10 mouse cellular contexts compared by ENCODE assay signal in genomic region chr3:98197711-98198532, GRCm38 (mm10). TPM values are rescaled to one million over a fixed set of nuclear protein-coding genes. Genes with fewer than 3 reads are reported as not detected.
A peak's percentile ranks its signal among the peaks of the same experiment; 100 is the strongest.
DNase-seq lines count a peak whose midpoint lies in the region; ATAC-seq and TF ChIP-seq lines count a peak whose summit lies in the region.
"Had no signal": no experiment of that assay in that cellular context is flagged by ENCODE, and none has a peak within 500 bp of the region (broad histone marks: within the 10 kb centered on the region; RNA-seq: fewer than 3 reads in every experiment).

No protein-coding gene starts in this region.

- no peaks in the 10 kb centered on the region for H3K36me3 ChIP-seq in heart, embryonic 13.5 days
- H3K36me3 ChIP-seq in hindbrain, embryonic 12.5 days = no peaks in the 10 kb centered on the region
- no peaks in the 10 kb centered on the region for H3K36me3 ChIP-seq in midbrain, embryonic 13.5 days
- H3K36me3 ChIP-seq: midbrain, embryonic 12.5 days had no signal

- ATAC-seq in heart, embryonic 13.5 days (ENCODE audit: extremely low read depth, insufficient number of reproducible peaks, low FRiP score, low TSS enrichment) = no peak
- ATAC-seq in hindbrain, embryonic 12.5 days (ENCODE audit: low FRiP score) = 0 out of 2 replicates have a peak, but pooled peaks have one; percentile 32
- ATAC-seq in midbrain, embryonic 13.5 days = peak; percentile 45; the same call in 1 of the 2 replicates

- no peak for TF ChIP-seq POLR2A in brain, embryonic 14.5 days (IDR thresholded peaks at IDR 0.05; ENCODE audit: borderline replicate concordance, extremely low read depth, insufficient read depth, insufficient read length, poor library complexity, severe bottlenecking)

- no peak for DNase-seq in heart, adult 8-10 months (ENCODE audit: low spot score)
- peak; percentile 58 for DNase-seq in brain, embryonic 14.5 days (ENCODE audit: low read depth)
- DNase-seq in gastrocnemius, postnatal 25 days = no peak
- no peak for DNase-seq in heart, postnatal 14 days
- DNase-seq in testis, postnatal 10 days (ENCODE audit: low spot score) = no peak

- no peak overlapping the region for H3K4me3 ChIP-seq in heart, embryonic 13.5 days
- no peak overlapping the region for H3K4me3 ChIP-seq in hindbrain, embryonic 12.5 days
- no peak overlapping the region for H3K4me3 ChIP-seq in midbrain, embryonic 13.5 days (replicated peaks)
- H3K4me3 ChIP-seq: midbrain, embryonic 12.5 days had no signal

- intact Hi-C loops in heart, postnatal 14 days (cut with DNase I) = no loop called here

- H3K9ac ChIP-seq in heart, embryonic 13.5 days = no peak overlapping the region
- H3K9ac ChIP-seq in hindbrain, embryonic 12.5 days = no peak overlapping the region
- H3K9ac ChIP-seq in midbrain, embryonic 13.5 days (replicated peaks) = no peak overlapping the region
- H3K9ac ChIP-seq: midbrain, embryonic 12.5 days had no signal

- no peaks in the 10 kb centered on the region for H3K27me3 ChIP-seq in heart, embryonic 13.5 days (replicated peaks)
- no peaks in the 10 kb centered on the region for H3K27me3 ChIP-seq in hindbrain, embryonic 12.5 days
- H3K27me3 ChIP-seq in midbrain, embryonic 13.5 days = no peaks in the 10 kb centered on the region
- H3K27me3 ChIP-seq: midbrain, embryonic 12.5 days had no signal

- peaks cover 18% of the 10 kb centered on the region for H3K4me1 ChIP-seq in heart, embryonic 13.5 days
- H3K4me1 ChIP-seq in hindbrain, embryonic 12.5 days = peaks cover 6% of the 10 kb centered on the region; the same call in 1 of the 2 replicates
- H3K4me1 ChIP-seq in midbrain, embryonic 13.5 days (replicated peaks) = peaks cover 5% of the 10 kb centered on the region; the same call in 1 of the 2 replicates

- TF ChIP-seq CTCF in brain, embryonic 14.5 days (IDR thresholded peaks at IDR 0.05; ENCODE audit: borderline replicate concordance, extremely low read depth, insufficient read depth, insufficient read length) = no peak

- 0 out of 2 replicates have a peak overlapping the region, but pooled peaks have one; percentile 21 for H3K27ac ChIP-seq in heart, embryonic 13.5 days (replicated peaks)
- peak overlapping the region; percentile 53 for H3K27ac ChIP-seq in hindbrain, embryonic 12.5 days
- H3K27ac ChIP-seq in midbrain, embryonic 13.5 days = no peak overlapping the region
- H3K27ac ChIP-seq: midbrain, embryonic 12.5 days had no signal

- H3K4me2 ChIP-seq in heart, embryonic 13.5 days = no peak overlapping the region
- no peak overlapping the region for H3K4me2 ChIP-seq in hindbrain, embryonic 12.5 days (replicated peaks)
- no peak overlapping the region for H3K4me2 ChIP-seq in midbrain, embryonic 13.5 days (replicated peaks)
- H3K4me2 ChIP-seq: midbrain, embryonic 12.5 days had no signal

- no peaks in the 10 kb centered on the region for H3K9me3 ChIP-seq in heart, embryonic 13.5 days
- no peaks in the 10 kb centered on the region for H3K9me3 ChIP-seq in hindbrain, embryonic 12.5 days (replicated peaks)
- H3K9me3 ChIP-seq in midbrain, embryonic 13.5 days = no peaks in the 10 kb centered on the region
- H3K9me3 ChIP-seq: midbrain, embryonic 12.5 days had no signal

- 33% methylated on average over 9 of the region's 9 CpGs for WGBS in heart, embryonic 13.5 days
- 4% methylated on average over 9 of the region's 9 CpGs for WGBS in hindbrain, embryonic 12.5 days
- 4% methylated on average over 9 of the region's 9 CpGs for WGBS in midbrain, embryonic 13.5 days

RNA-seq across cellular contexts. Expression of gene Reg4, which starts 24.0 kb away (rescaled TPM):
- polyA plus RNA-seq in heart, embryonic 13.5 days (2015; fragmentation: Nextera tagmentation; extraction: Ambion mirVana) = not detected in 2 replicates
- total RNA-seq in heart, adult 8-10 months (2022) = not detected
- polyA plus RNA-seq in brain, embryonic 14.5 days (2012; rRNA removed) = not detected in 2 replicates
- polyA plus RNA-seq in hindbrain, embryonic 12.5 days (2016; fragmentation: Nextera tagmentation; extraction: Ambion mirVana) = not detected in 2 replicates
- polyA plus RNA-seq in midbrain, embryonic 13.5 days (2015; fragmentation: Nextera tagmentation; extraction: Ambion mirVana) = not detected in 2 replicates
- not detected for total RNA-seq in gastrocnemius, postnatal 25 days (2021)
- not detected for total RNA-seq in heart, postnatal 14 days (2021)
- total RNA-seq: hematopoietic stem cell, adult 5-6 weeks had no signal
- polyA plus RNA-seq: midbrain, embryonic 12.5 days had no signal

RNA-seq across cellular contexts. Expression of gene Adam30, which starts 37.5 kb away (rescaled TPM):
- polyA plus RNA-seq in heart, embryonic 13.5 days (2015; fragmentation: Nextera tagmentation; extraction: Ambion mirVana) = not detected in 2 replicates
- not detected for total RNA-seq in heart, adult 8-10 months (2022)
- not detected in 2 replicates for polyA plus RNA-seq in brain, embryonic 14.5 days (2012; rRNA removed)
- polyA plus RNA-seq in hindbrain, embryonic 12.5 days (2016; fragmentation: Nextera tagmentation; extraction: Ambion mirVana) = not detected in 2 replicates
- not detected in 2 replicates for polyA plus RNA-seq in midbrain, embryonic 13.5 days (2015; fragmentation: Nextera tagmentation; extraction: Ambion mirVana)
- total RNA-seq in gastrocnemius, postnatal 25 days (2021) = not detected
- under 1 TPM in 1 of 2 experiments, not detected in 1; 0.15 TPM for total RNA-seq in heart, postnatal 14 days (2021)
- polyA plus RNA-seq: midbrain, embryonic 12.5 days had no signal
